Mouse (Mus musculus) right cerebral cortex, postnatal 36 days (tissue): ENCODE results near the gene Aebp2.
A peak's percentile ranks its signal among the peaks of the same experiment; 100 is the strongest.

ENCODE experiments used
- DNase-seq, 2 experiments: peaks; one replicate each; pipeline ENCODE4 v3.0.0; 2022; ENCODE audit warnings: low spot score in 2 of 2, mixed read lengths in 1 of 2

The Aebp2 gene

DNA sequence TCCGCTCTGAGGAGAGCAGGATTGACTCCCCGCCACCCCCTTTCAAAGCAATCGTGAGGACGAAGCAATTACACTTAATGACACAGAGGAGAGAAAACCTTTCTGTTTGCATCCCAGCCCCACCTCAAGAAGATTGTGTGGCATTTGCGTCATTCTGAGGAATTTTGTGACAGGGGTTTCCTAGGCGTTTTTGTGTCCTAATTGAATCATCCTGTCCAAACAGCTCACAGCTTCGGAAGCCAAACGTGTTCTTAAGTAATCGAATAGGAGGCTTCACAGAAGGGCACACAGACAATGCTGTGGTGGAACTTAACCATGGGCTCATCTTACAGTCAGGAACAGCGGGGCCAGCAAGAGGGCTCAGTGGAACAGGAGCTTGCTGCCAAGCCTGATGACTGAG is 15.9 kb upstream of the Aebp2 start:
- no peak for DNase-seq

DNA sequence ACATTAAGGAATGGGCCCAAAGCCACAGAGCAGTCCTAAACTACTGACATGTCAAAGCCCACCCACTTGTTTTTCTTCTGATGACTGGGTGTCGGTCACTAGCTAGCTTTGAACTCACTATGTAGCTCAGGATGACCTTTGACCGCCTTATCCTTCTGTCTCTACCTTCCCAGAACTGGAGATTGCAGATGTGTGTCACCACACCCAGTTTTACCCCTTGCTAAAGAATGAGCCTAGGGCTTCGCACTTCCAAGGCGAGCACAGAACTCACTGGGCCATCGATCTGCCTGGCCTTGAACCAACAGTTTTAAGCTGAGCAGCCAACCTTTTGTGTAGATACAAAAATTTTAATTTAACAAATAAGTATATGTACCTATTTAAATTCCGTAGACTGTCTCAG is 13.8 kb upstream of the Aebp2 start:
- DNase-seq = no peak

GRCm38 (mm10) chr6:140609533-140609932 is 12.9 kb upstream of the Aebp2 start:
- no peak for DNase-seq

DNA sequence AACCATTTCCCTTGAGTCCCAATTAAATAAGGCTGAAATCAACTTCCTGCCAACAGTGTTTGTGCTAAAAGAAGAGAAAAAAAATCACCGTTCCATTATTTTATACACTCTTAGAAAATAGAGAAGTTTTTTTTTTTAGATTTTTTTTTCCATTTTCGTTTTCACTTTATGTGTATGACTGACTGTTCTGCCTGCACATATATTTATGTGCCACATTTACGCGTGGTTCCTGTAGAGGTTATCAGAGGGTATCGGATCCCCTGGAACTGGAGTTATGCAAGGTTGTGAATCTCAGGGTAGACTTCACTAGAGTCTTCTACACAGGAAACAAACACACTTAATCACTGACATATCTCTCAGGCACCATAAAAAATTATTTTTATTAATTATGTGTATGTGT is 12.3 kb upstream of the Aebp2 start:
- DNase-seq = no peak

DNA sequence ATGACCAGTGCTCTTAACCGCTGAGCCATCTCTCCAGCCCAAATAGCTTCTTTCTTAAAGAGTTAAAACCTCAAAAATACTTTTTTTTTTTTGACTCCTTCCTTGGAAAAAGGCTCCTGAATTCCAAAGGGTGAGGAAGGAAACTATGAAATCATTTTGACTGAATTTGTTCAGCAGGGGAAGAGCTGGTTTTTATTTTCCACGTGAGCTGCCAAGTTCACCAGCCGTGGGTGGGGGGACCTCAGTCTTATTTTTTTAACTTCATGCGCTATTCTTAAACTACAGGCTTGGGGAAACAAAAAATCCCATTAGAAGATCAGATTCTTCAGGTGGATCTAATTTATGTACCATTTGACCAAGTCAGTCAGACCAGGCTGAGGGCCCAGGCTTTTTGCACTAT is 11.2 kb upstream of the Aebp2 start:
- no peak for DNase-seq

DNA sequence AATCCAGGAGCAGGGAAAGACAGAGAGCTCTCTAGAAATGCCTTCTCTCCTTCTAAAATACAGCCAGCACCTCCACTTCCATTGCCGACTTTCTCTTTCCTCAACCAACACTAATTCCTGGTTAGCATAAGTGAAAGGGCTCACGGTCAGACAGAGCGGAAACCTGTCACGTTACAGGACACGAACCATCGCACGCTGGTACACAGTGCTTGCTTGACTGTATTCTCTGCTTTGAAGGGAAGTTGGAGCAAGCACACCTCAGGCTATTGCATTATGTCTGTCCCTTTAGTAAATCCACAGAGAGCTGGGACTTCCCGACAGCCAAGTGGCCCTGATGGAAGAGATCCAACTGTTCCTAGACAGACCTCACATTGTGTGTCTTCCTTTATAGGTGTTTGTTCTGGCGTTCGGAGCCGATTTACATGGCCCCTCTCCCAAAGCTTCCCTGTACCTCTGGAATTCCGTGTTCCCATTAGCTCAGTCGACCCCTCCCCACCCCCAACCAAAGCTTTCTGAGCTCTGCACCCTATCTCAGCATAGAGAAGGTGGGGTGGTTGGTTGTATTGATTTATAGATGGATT is 10.5 kb upstream of the Aebp2 start:
- DNase-seq = no peak

GRCm38 (mm10) chr6:140613822-140614221 is 8.6 kb upstream of the Aebp2 start:
- DNase-seq = no peak

GRCm38 (mm10) chr6:140614711-140615110 is 7.8 kb upstream of the Aebp2 start:
- DNase-seq = no peak

DNA sequence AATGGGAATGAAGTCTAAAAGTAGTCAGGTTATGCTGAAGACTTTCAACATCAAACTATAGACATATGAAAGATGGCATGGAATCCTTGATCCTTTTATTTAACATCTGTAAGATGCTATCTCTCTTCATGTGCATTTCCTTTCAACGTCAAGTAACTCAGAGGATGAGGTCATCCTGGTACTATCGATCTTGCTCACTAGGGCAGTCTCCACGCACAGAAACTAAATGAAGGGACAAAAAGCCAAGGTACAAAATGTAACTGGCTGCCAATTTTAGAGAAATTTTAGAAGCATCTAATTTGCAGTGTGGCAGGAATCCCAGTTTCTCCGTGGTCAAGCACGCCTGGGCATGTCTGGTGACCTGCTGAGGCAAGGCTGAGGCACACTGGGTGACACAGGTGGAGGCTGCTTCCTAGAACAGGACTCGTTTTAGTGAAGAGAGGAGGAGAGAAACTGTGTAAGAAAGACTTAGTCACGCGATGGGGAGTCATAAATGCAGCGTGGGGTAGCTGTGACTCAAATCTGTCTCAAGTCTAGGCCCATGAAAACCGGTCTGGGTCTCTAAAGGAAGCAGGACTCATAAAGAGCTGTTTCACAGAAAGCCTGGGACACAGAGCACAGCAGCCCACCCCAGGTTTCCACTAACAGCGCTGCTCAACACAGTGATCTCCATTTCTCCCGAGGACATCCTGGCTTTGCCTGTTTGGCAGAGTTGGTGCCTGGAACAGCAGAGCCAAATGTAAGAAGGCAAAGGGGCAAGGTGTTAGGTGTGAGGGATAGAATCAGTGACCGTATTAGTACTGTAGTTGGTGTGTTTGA is 1.7 kb upstream of the Aebp2 start:
- DNase-seq = no peak

DNA sequence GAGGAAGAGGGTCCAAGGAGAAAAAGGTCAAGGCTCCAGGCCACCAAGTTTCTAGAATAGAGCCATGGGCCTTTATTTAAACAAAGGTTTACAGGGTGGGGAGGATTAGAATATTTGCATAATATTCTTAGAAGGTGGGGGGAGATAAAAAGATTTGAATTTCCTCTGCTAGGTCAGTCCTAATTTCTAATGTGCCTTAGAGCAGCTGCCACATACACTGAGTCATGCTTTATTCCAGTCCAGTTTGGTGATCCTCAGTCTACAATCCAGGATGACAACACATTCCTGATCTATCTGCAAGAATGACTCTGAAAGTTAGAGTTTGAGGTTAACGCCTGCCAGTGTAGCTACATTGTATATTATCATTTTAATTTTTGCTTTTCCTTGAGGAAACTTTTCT is 841 bp upstream of the Aebp2 start:
- no peak for DNase-seq

GRCm38 (mm10) chr6:140623226-140624095 is 998 bp downstream of the Aebp2 start:
- DNase-seq = peak; percentile 84 to 89

- DNase-seq = peak in 1 of 2 experiments; percentile 9
Measured at GRCm38 (mm10) chr6:140624096-140625051, 1.9 kb downstream of the Aebp2 start.

DNA sequence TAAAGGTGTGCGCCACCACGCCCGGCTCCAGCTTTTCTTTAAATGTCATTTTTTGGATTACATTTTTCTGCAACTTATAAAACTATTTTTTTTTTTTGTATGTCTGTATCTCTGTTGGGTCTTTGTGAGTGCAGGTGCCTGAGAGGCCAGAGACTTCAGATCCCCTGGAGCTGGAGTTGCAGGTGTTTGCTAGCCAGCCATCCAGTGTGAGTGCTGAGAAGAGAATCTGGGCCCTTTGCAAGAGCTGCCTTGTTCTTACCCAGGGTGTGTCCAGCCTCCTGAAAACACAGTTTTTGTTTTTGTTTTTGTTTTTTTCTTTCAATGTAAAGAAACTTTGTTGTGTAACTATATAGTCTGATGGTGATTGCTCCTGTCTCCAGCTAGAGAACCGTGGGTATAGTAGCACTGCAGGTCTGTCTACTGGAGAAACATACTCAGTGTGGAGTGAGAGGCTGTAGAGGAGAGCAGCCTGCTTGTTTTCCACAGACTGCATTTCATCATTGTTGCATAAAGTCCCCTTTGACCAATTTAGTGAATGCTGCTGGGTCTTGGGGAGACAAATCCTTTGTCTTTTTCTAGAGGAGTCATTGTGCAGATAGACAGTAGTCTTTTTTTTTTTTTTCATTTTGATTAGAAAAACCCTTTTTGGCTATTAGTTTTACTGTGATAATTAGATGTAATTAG is 6.9 kb downstream of the Aebp2 start:
- no peak for DNase-seq

DNA sequence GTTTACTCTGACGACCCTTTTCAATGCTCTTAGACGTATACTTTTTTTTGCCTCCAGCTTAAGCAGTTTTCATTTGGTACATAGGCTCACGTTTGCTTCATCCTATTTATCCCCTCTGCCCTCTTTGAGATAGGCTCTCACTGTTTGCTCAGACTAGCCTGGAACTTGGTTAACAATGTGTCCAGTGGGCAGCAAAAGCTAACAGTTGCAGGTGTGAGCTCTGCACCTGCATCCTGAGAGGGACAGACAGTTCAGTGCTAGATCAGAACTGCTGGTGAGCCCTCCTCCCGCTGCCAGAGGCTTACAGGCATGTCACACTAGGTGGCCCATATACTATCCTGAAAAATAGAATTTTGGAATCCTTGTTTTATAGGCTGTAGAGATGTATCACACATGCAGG is 7.8 kb downstream of the Aebp2 start:
- no peak for DNase-seq

GRCm38 (mm10) chr6:140633616-140634015 is 11.2 kb downstream of the Aebp2 start:
- no peak for DNase-seq

DNA sequence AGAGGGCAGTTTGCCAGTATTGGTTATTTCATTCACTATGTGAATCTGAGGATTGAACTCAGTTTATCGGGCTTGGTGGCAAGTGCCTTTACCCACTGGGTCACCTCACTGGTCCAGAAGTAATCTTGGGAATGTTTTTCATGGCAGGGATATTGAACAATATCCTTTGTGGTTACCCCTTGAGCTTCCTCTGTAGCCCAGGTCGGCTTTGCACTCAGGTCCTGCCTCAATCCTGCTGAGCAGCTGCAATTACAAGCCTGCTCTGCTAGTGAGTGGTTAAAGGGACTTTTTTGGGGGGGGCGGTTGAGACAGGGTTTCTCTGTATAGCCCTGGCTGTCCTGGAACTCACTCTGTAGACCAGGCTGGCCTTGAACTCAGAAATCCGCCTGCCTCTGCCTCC is 13.8 kb downstream of the Aebp2 start:
- no peak for DNase-seq

GRCm38 (mm10) chr6:140642010-140642409 is 19.5 kb downstream of the Aebp2 start:
- DNase-seq = no peak

- no peak for DNase-seq
Measured at GRCm38 (mm10) chr6:140642655-140643054, 20.2 kb downstream of the Aebp2 start.

- DNase-seq = no peak
Measured at GRCm38 (mm10) chr6:140645931-140646330, 23.5 kb downstream of the Aebp2 start.

DNA sequence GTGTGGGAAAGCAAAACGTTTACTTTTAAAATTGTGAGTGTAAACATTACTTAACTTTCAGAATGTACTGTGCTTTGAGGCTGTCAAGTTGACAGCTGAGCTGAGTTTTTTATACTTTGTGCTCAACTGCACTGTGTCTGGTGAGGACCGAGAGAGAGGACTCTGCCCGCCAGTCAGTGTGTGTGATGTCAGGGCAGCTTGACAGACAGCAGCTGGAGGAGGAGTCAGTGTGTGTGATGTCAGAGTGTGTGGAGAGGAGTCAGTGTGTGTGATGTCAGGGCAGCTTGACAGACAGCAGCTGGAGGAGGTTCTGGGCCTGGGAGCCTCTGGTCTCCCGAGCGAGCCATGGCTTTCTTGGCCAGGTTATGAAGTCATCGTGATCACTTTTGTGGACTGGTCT is 24.4 kb downstream of the Aebp2 start:
- DNase-seq = no peak

- DNase-seq = no peak
Measured at GRCm38 (mm10) chr6:140649812-140650211, 27.3 kb downstream of the Aebp2 start.
